Mouse (Mus musculus): ENCODE results near the gene Ckap5. TPM values are rescaled to one million over a fixed set of nuclear protein-coding genes. Genes with fewer than 3 reads are reported as not detected.
A peak's percentile ranks its signal among the peaks of the same experiment; 100 is the strongest.
"Not testable (repeated sequence)": the region's sequence is repeated elsewhere in the genome, so short reads cannot be mapped to it uniquely, and the experiment has no call there.

Gene Ckap5
- 100 to 1,000 TPM; 132 to 139 TPM for total RNA-seq (2021)

GRCm38 (mm10) chr2:91526294-91527146 lies at the start of gene Ckap5:
Gene Ckap5, plus strand, starts transcription at chr2:91526762.
- intact Hi-C loops (cut with DNase I): no loop called here
- DNase-seq (ENCODE audit: low spot score in 2 of 2): peak; percentile 94 to 97

GRCm38 (mm10) chr2:91476841-91477240 lies 49.7 kb upstream of the Ckap5 start:
- DNase-seq (ENCODE audit: low spot score in 2 of 2): no peak
- intact Hi-C loops (cut with DNase I): no loop called here

GRCm38 (mm10) chr2:91480399-91480801 lies 46.2 kb upstream of the Ckap5 start:
- DNase-seq (ENCODE audit: low spot score in 2 of 2): no peak
- intact Hi-C loops (cut with DNase I): loop anchor here (5.0 kb wide), 1 partner anchor 368 kb away; no protein-coding TSS in a partner anchor

- peak; percentile 73 to 88 for DNase-seq (ENCODE audit: low spot score in 2 of 2)
- intact Hi-C loops (cut with DNase I): loop anchor here (1.0 to 5.0 kb wide), 2 partner anchors 195 to 369 kb away; no protein-coding TSS in a partner anchor
Measured at GRCm38 (mm10) chr2:91480805-91481514, 45.6 kb upstream of the Ckap5 start.

- DNase-seq (ENCODE audit: low spot score in 2 of 2): no peak
- intact Hi-C loops (cut with DNase I): loop anchor here (5.0 kb wide), 1 partner anchor 372 kb away; no protein-coding TSS in a partner anchor
Measured at GRCm38 (mm10) chr2:91484698-91485097, 41.9 kb upstream of the Ckap5 start.

- DNase-seq (ENCODE audit: low spot score in 2 of 2): no peak
- intact Hi-C loops (cut with DNase I): no loop called here
Measured at GRCm38 (mm10) chr2:91485256-91485655, 41.3 kb upstream of the Ckap5 start.

GRCm38 (mm10) chr2:91487295-91487694 lies 39.3 kb upstream of the Ckap5 start:
- intact Hi-C loops (cut with DNase I): not testable (repeated sequence)
- peak in 1 of 2 experiments; percentile 31 for DNase-seq (ENCODE audit: low spot score in 2 of 2)

GRCm38 (mm10) chr2:91492071-91492635 lies 34.4 kb upstream of the Ckap5 start:
- no peak for DNase-seq (ENCODE audit: low spot score in 2 of 2)
- intact Hi-C loops (cut with DNase I): no loop called here

- DNase-seq (ENCODE audit: low spot score in 2 of 2): no peak
- intact Hi-C loops (cut with DNase I): no loop called here
Measured at GRCm38 (mm10) chr2:91493981-91494380, 32.6 kb upstream of the Ckap5 start.

GRCm38 (mm10) chr2:91498093-91498719 lies 28.4 kb upstream of the Ckap5 start:
- intact Hi-C loops (cut with DNase I): no loop called here
- no peak for DNase-seq (ENCODE audit: low spot score in 2 of 2)

GRCm38 (mm10) chr2:91508076-91508475 lies 18.5 kb upstream of the Ckap5 start:
- intact Hi-C loops (cut with DNase I): no loop called here
- DNase-seq (ENCODE audit: low spot score in 2 of 2): peak in 1 of 2 experiments; percentile 62

- intact Hi-C loops (cut with DNase I): no loop called here
- DNase-seq (ENCODE audit: low spot score in 2 of 2): peak in 1 of 2 experiments; percentile 15
Measured at GRCm38 (mm10) chr2:91517186-91517585, 9.4 kb upstream of the Ckap5 start.

- peak; percentile 39 to 40 for DNase-seq (ENCODE audit: low spot score in 2 of 2)
- intact Hi-C loops (cut with DNase I): no loop called here
Measured at GRCm38 (mm10) chr2:91527147-91527486, 555 bp downstream of the Ckap5 start.

GRCm38 (mm10) chr2:91537588-91538205 lies 11.1 kb downstream of the Ckap5 start:
- peak; percentile 65 to 77 for DNase-seq (ENCODE audit: low spot score in 2 of 2)
- intact Hi-C loops (cut with DNase I): no loop called here

- no peak for DNase-seq (ENCODE audit: low spot score in 2 of 2)
- intact Hi-C loops (cut with DNase I): loop anchor here (5.0 kb wide), 1 partner anchor 34 kb away; no protein-coding TSS in a partner anchor
Measured at GRCm38 (mm10) chr2:91568125-91568524, 41.6 kb downstream of the Ckap5 start.

GRCm38 (mm10) chr2:91580894-91581293 lies 54.3 kb downstream of the Ckap5 start:
- intact Hi-C loops (cut with DNase I): no loop called here
- peak; percentile 13 to 71 for DNase-seq (ENCODE audit: low spot score in 2 of 2)

GRCm38 (mm10) chr2:91586242-91586641 lies 59.7 kb downstream of the Ckap5 start:
- no peak for DNase-seq (ENCODE audit: low spot score in 2 of 2)
- intact Hi-C loops (cut with DNase I): no loop called here

- intact Hi-C loops (cut with DNase I): loop anchor here (5.0 kb wide), 1 partner anchor 33 kb away; no protein-coding TSS in a partner anchor
- peak; percentile 30 to 72 for DNase-seq (ENCODE audit: low spot score in 2 of 2)
Measured at GRCm38 (mm10) chr2:91600475-91600874, 73.9 kb downstream of the Ckap5 start.

GRCm38 (mm10) chr2:91602389-91602788 lies 75.8 kb downstream of the Ckap5 start:
- no peak for DNase-seq (ENCODE audit: low spot score in 2 of 2)
- intact Hi-C loops (cut with DNase I): loop anchor here (5.0 kb wide), 1 partner anchor 35 kb away; no protein-coding TSS in a partner anchor
